Mouse (Mus musculus) CH12.LX (cell line): Measurements from ENCODE around the gene Cd46. TPM values are rescaled to one million over a fixed set of nuclear protein-coding genes. Genes with fewer than 3 reads are reported as not detected.

ENCODE experiments used
- DNase-seq: peaks from one replicate; pipeline ENCODE4 v3.0.0-alpha.2; 2013; ENCODE audit errors: extremely low read depth
- H3K27ac ChIP-seq: 2 replicates; pipeline ENCODE4 v1.5.1; 2012; ENCODE audit warnings: low read depth, mild to moderate bottlenecking, control low read depth, moderate library complexity; ENCODE audit not compliant: insufficient read depth
- H3K27me3 ChIP-seq: replicated peaks from 2 replicates; pipeline ENCODE3; 2012; ENCODE audit warnings: inconsistent platforms
- H3K36me3 ChIP-seq, 2 experiments: replicated peaks in 1 of 2; 2 replicates each; pipeline versions ENCODE3 to v1.6.1; 2012; ENCODE audit warnings: inconsistent platforms in 1 of 2, low read length in 1 of 2, mild to moderate bottlenecking in 1 of 2, mixed read lengths in 1 of 2, moderate library complexity in 1 of 2; ENCODE audit not compliant: control insufficient read depth in 1 of 2, insufficient read depth in 1 of 2
- H3K4me1 ChIP-seq, 2 experiments: 2 replicates each; pipeline ENCODE4 v1.6.1; 2012; ENCODE audit warnings: inconsistent platforms in 1 of 2, moderate library complexity in 1 of 2; ENCODE audit not compliant: insufficient read depth in 2 of 2, control insufficient read depth in 1 of 2
- H3K4me2 ChIP-seq: 2 replicates; pipeline ENCODE4 v1.6.1; 2012; ENCODE audit warnings: low read depth, mild to moderate bottlenecking, control low read depth; ENCODE audit not compliant: poor library complexity, insufficient read depth, severe bottlenecking
- H3K4me3 ChIP-seq, 3 experiments: fragments of 150-350 bp in 1 of 3; sonication (generic) in 1 of 3; replicated peaks in 1 of 3; 2 replicates each; pipeline versions ENCODE3 to v1.5.1; 2011 to 2012; ENCODE audit warnings: low read depth in 2 of 3, low read length in 2 of 3, mild to moderate bottlenecking in 2 of 3, moderate library complexity in 2 of 3, control low read depth in 1 of 3, improper control_type of control experiment in 1 of 3, inconsistent platforms in 1 of 3, mixed read lengths in 1 of 3; ENCODE audit not compliant: poor library complexity in 1 of 3
- H3K79me2 ChIP-seq: replicated peaks from 2 replicates; pipeline ENCODE4 v1.6.1; 2012; ENCODE audit warnings: mild to moderate bottlenecking, moderate library complexity; ENCODE audit not compliant: control insufficient read depth, poor library complexity, insufficient read depth, severe bottlenecking; ENCODE audit errors: extremely low read depth
- H3K9ac ChIP-seq: 2 replicates; pipeline ENCODE4 v1.6.1; 2012; ENCODE audit warnings: low read depth, mild to moderate bottlenecking, control low read depth, moderate library complexity; ENCODE audit not compliant: insufficient read depth
- H3K9me3 ChIP-seq: replicated peaks from 2 replicates; pipeline ENCODE3; 2012; ENCODE audit warnings: low read length, inconsistent platforms, mixed read lengths
- BHLHE40 ChIP-seq: IDR thresholded peaks from 2 replicates; pipeline ENCODE4 v1.6.1; 2011; ENCODE audit warnings: mild to moderate bottlenecking, low read depth, low read length, improper control_type of control experiment
- CHD1 ChIP-seq: IDR thresholded peaks from 2 replicates; pipeline ENCODE4 v1.6.1; 2012; ENCODE audit warnings: low read depth, low read length, improper control_type of control experiment, inconsistent platforms
- CHD2 ChIP-seq: IDR thresholded peaks from 2 replicates; pipeline ENCODE4 v1.6.1; 2011; ENCODE audit warnings: low read length, improper control_type of control experiment
- E2F4 ChIP-seq: IDR thresholded peaks from 2 replicates; pipeline ENCODE4 v1.6.1; 2011; ENCODE audit warnings: low read depth, low read length, improper control_type of control experiment; ENCODE audit not compliant: insufficient replicate concordance
- ELF1 ChIP-seq: IDR thresholded peaks from 2 replicates; pipeline ENCODE4 v1.6.1; 2014; ENCODE audit warnings: low read depth, mild to moderate bottlenecking, inconsistent platforms, low read length, improper control_type of control experiment
- EP300 ChIP-seq: IDR thresholded peaks from 2 replicates; pipeline ENCODE4 v1.6.1; 2011; ENCODE audit warnings: low read length, improper control_type of control experiment
- ETS1 ChIP-seq: conservative IDR thresholded peaks from 2 replicates; pipeline ENCODE4 v1.6.1; 2012; ENCODE audit warnings: low read depth, mild to moderate bottlenecking, inconsistent platforms, low read length, improper control_type of control experiment, moderate library complexity
- GABPA ChIP-seq: IDR thresholded peaks from 2 replicates; pipeline ENCODE4 v1.6.1; 2012; ENCODE audit warnings: low read depth, low read length, improper control_type of control experiment, inconsistent platforms; ENCODE audit not compliant: insufficient replicate concordance
- HCFC1 ChIP-seq: IDR thresholded peaks from 2 replicates; pipeline ENCODE4 v1.6.1; 2012; ENCODE audit warnings: low read depth, mild to moderate bottlenecking, inconsistent platforms, low read length, improper control_type of control experiment
- IRF4 ChIP-seq: IDR thresholded peaks from 2 replicates; pipeline ENCODE4 v1.6.1; 2014; ENCODE audit warnings: low read depth, mild to moderate bottlenecking, inconsistent platforms, low read length, improper control_type of control experiment
- JUN ChIP-seq: IDR thresholded peaks from 2 replicates; pipeline ENCODE4 v1.6.1; 2011; ENCODE audit warnings: low read depth, mild to moderate bottlenecking, low read length, improper control_type of control experiment, moderate library complexity; ENCODE audit not compliant: insufficient read depth
- JUND ChIP-seq: conservative IDR thresholded peaks from 2 replicates; pipeline ENCODE4 v1.6.1; 2011; ENCODE audit warnings: low read depth, low read length, improper control_type of control experiment
- MAFK ChIP-seq: IDR thresholded peaks from 2 replicates; pipeline ENCODE4 v1.6.1; 2011; ENCODE audit warnings: low read length, improper control_type of control experiment; ENCODE audit not compliant: insufficient replicate concordance
- MAZ ChIP-seq: IDR thresholded peaks from 2 replicates; pipeline ENCODE4 v1.6.1; 2012; ENCODE audit warnings: low read depth, mild to moderate bottlenecking, inconsistent platforms, low read length, improper control_type of control experiment, moderate library complexity
- MEF2A ChIP-seq: IDR thresholded peaks from 2 replicates; pipeline ENCODE4 v1.6.1; 2014; ENCODE audit warnings: low read depth, mild to moderate bottlenecking, inconsistent platforms, low read length, improper control_type of control experiment, borderline replicate concordance
- NELFE ChIP-seq: IDR thresholded peaks from 2 replicates; pipeline ENCODE4 v1.6.1; 2011; ENCODE audit warnings: low read depth, low read length, improper control_type of control experiment
- NRF1 ChIP-seq: IDR thresholded peaks from 2 replicates; pipeline ENCODE4 v1.6.1; 2014; ENCODE audit warnings: low read depth, mild to moderate bottlenecking, inconsistent platforms, low read length, improper control_type of control experiment, moderate library complexity
- PAX5 ChIP-seq: IDR thresholded peaks from 2 replicates; pipeline ENCODE4 v1.6.1; 2012; ENCODE audit warnings: low read length, inconsistent platforms, mixed read lengths
- RCOR1 ChIP-seq: conservative IDR thresholded peaks from 2 replicates; pipeline ENCODE4 v1.6.1; 2012; ENCODE audit warnings: low read depth, mild to moderate bottlenecking, inconsistent platforms, low read length, improper control_type of control experiment
- TCF12 ChIP-seq: IDR thresholded peaks from 2 replicates; pipeline ENCODE4 v1.6.1; 2014; ENCODE audit warnings: low read depth, mild to moderate bottlenecking, inconsistent platforms, low read length, improper control_type of control experiment
- UBTF ChIP-seq: IDR thresholded peaks from 2 replicates; pipeline ENCODE4 v1.6.1; 2012; ENCODE audit warnings: low read depth, mild to moderate bottlenecking, inconsistent platforms, low read length, improper control_type of control experiment, moderate library complexity
- USF2 ChIP-seq: conservative IDR thresholded peaks from 2 replicates; pipeline ENCODE4 v1.6.1; 2011; ENCODE audit warnings: low read depth, low read length, improper control_type of control experiment
- ZC3H11A ChIP-seq: IDR thresholded peaks from 2 replicates; pipeline ENCODE4 v1.6.1; 2012; ENCODE audit warnings: low read depth, mild to moderate bottlenecking, inconsistent platforms, low read length, improper control_type of control experiment
- ZKSCAN1 ChIP-seq: IDR thresholded peaks from 2 replicates; pipeline ENCODE4 v1.6.1; 2012; ENCODE audit warnings: low read depth, inconsistent platforms, low read length, improper control_type of control experiment, borderline replicate concordance
- ZNF384 ChIP-seq: IDR thresholded peaks from 2 replicates; pipeline ENCODE4 v1.6.1; 2012; ENCODE audit warnings: low read depth, low read length, improper control_type of control experiment, inconsistent platforms
- dilution Hi-C: fragments of 300-500 bp; cut with MboI; formaldehyde crosslinking; loops from 2 replicates; pipeline ENCODE4 v1.14.3; 2020; ENCODE audit warnings: low sequenced_read_pairs; ENCODE audit not compliant: extremely low pct_unique_long_range_greater_than_20kb, extremely low pct_ligation_motif_present
- in situ Hi-C: fragments of 300-500 bp; cut with MboI; formaldehyde crosslinking; loops from 3 replicates; pipeline ENCODE4 v1.14.3; 2019; ENCODE audit warnings: low sequenced_read_pairs, low pct_ligation_motif_present, low pct_unique_long_range_greater_than_20kb, mixed read lengths
- polyA plus RNA-seq: library from polyadenylated mRNA; unstranded; fragments of >175 nt; gene quantifications from 2 replicates; pipeline ENCODE4 v1.2.1, GENCODE M21; 2012; ENCODE audit warnings: low read depth; ENCODE audit not compliant: insufficient read length
- total RNA-seq, 2 experiments: library from RNA; depleted of rRNA; stranded (reverse); fragments of 300-350 nt in 1 of 2; fragments of >200 nt in 1 of 2; gene quantifications; 2 replicates each; pipeline ENCODE4 v1.2.3; 2012 to 2014

Cd46 gene
- total and polyA plus RNA-seq, 3 experiments, result 0.38 to 1.5 (median 1.4) TPM

- H3K4me3 ChIP-seq, result no peak overlapping the region
- DNase-seq, result no peak
- TF ChIP-seq ZNF384, result no peak
- TF ChIP-seq CHD2, result no peak
- TF ChIP-seq ZKSCAN1, result no peak
- no peak for TF ChIP-seq MAZ
- no peak for TF ChIP-seq MAFK
- TF ChIP-seq ZC3H11A, result no peak
- TF ChIP-seq IRF4, result no peak
- no peak for TF ChIP-seq NELFE
- H3K9me3 ChIP-seq, result no peaks in the 10 kb centered on the region
- no peaks in the 10 kb centered on the region for H3K36me3 ChIP-seq
- no peak overlapping the region for H3K4me2 ChIP-seq
- no peak overlapping the region for H3K9ac ChIP-seq
- peaks cover 8 to 23% of the 10 kb centered on the region in 2 experiments; a peak in 3 of 4 replicates for H3K4me1 ChIP-seq
- H3K79me2 ChIP-seq, result no peaks in the 10 kb centered on the region; the same call in 1 of the 2 replicates
- no peak overlapping the region for H3K27ac ChIP-seq
- H3K27me3 ChIP-seq, result no peaks in the 10 kb centered on the region
- in situ Hi-C loops (no loop called here), dilution Hi-C loops (no loop called here)
Observed at GRCm38 (mm10) chr1:194998396-194998795, 93.7 kb downstream of the Cd46 start.

DNA sequence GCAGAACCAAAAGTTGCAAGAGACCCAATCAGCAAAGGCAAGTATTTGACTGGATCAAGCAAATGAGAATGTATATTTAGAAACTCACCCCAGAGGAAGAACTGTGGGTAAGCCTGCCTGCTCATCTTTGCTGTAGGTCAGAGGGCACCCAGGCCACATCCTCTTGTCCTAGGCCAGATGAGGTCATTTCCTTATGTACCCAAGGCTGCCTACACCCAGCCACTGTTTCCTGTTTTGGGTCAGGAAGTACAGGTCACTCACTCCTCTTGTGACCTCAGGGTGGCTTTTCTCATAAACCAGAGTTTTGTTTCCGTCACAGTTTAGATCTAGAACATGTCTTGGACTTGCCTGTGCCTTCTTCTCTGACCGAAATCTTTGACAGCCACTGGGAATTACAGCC is 96.9 kb downstream of the Cd46 start:
- DNase-seq, result peak; percentile 70
- in situ Hi-C loops (no loop called here), dilution Hi-C loops (no loop called here)
- no peak overlapping the region for H3K4me3 ChIP-seq
- no peaks in the 10 kb centered on the region for H3K9me3 ChIP-seq
- H3K36me3 ChIP-seq, result no peaks in the 10 kb centered on the region
- H3K79me2 ChIP-seq, result no peaks in the 10 kb centered on the region; the same call in 1 of the 2 replicates
- peak overlapping the region; percentile 24; the same call in 1 of the 2 replicates for H3K9ac ChIP-seq
- TF ChIP-seq ZNF384 (no peak), JUND (peak; percentile 77), MAZ (no peak), E2F4 (0 out of 2 replicates have a peak, but pooled peaks have one; percentile 10), RCOR1 (no peak), UBTF (no peak), IRF4 (peak; percentile 24; the same call in 1 of the 2 replicates), BHLHE40 (peak; percentile 76), NELFE (no peak), MEF2A (peak; percentile 86; the same call in 1 of the 2 replicates), PAX5 (no peak), EP300 (peak; percentile 36; the same call in 1 of the 2 replicates), MAFK (no peak), GABPA (no peak), CHD1 (no peak), ETS1 (peak; percentile 77), TCF12 (peak; percentile 22; the same call in 1 of the 2 replicates), HCFC1 (peak; percentile 65), ELF1 (peak; percentile 83), JUN (peak; percentile 88), USF2 (no peak), NRF1 (0 out of 2 replicates have a peak, but pooled peaks have one; percentile 8)
- TF ChIP-seq, all 38 proteins: peak for 12
- Histone ChIP-seq H3K27ac (peak overlapping the region; percentile 59; the same call in 1 of the 2 replicates), H3K4me1 (peaks cover 14 to 34% of the 10 kb centered on the region in 2 experiments; a peak in 3 of 4 replicates), H3K4me2 (peak overlapping the region; percentile 27; the same call in 1 of the 2 replicates), H3K27me3 (no peaks in the 10 kb centered on the region)
